ENCODE assay signal across 11 mouse cellular contexts in genomic region chr2:27334816-27335215, GRCm38 (mm10).
DNase-seq lines count a peak whose midpoint lies in the region; ATAC-seq lines count a peak whose summit lies in the region.
"Had no signal": no experiment of that assay in that cellular context is flagged by ENCODE, and none has a peak within 500 bp of the region (broad histone marks: within the 10 kb centered on the region; RNA-seq: fewer than 3 reads in every experiment).

No protein-coding gene starts in this region.

- ATAC-seq in cerebellum, adult (ENCODE audit: insufficient number of reproducible peaks, low FRiP score, low TSS enrichment), result no peak
- ATAC-seq: intestine, embryonic 16.5 days had no signal

- peak; percentile 61 to 75 for DNase-seq in cerebellum, postnatal 10 days
- no peak for DNase-seq in cerebellum, adult 9-10 months
- DNase-seq in kidney, postnatal 10 days, result peak; percentile 46
- DNase-seq in kidney, postnatal 4 days, result no peak
- DNase-seq in right cerebral cortex, postnatal 10 days (ENCODE audit: low spot score in 2 of 2), result peak; percentile 82 to 84
- DNase-seq in right cerebral cortex, postnatal 36 days (ENCODE audit: low spot score in 2 of 2), result no peak
- no peak for DNase-seq in thymus, postnatal 0 days (ENCODE audit: low spot score)
- DNase-seq: cerebellum, adult 2 months; gastrocnemius, postnatal 36 days had no signal

Comparison
In these comparisons a context has a peak if more than half of its experiments do, and no peak if none do; other contexts are left out.
1. DNase-seq: peak in cerebellum, postnatal 10 days (2 of 2), kidney, postnatal 10 days (single experiment) and right cerebral cortex, postnatal 10 days (2 of 2); none in cerebellum, adult 9-10 months (single experiment), kidney, postnatal 4 days (0 of 2), right cerebral cortex, postnatal 36 days (0 of 2) and thymus, postnatal 0 days (single experiment).